Mouse (Mus musculus) skeletal muscle tissue, adult 2 months (tissue): Measurements from ENCODE around the gene Gstt1.
"Not testable (repeated sequence)": the region's sequence is repeated elsewhere in the genome, so short reads cannot be mapped to it uniquely, and the experiment has no call there.

Source experiments
- DNase-seq: peaks from one replicate; pipeline ENCODE4 v3.0.0-alpha.2; 2012; ENCODE audit warnings: low read depth, low spot score

The Gstt1 gene

DNA sequence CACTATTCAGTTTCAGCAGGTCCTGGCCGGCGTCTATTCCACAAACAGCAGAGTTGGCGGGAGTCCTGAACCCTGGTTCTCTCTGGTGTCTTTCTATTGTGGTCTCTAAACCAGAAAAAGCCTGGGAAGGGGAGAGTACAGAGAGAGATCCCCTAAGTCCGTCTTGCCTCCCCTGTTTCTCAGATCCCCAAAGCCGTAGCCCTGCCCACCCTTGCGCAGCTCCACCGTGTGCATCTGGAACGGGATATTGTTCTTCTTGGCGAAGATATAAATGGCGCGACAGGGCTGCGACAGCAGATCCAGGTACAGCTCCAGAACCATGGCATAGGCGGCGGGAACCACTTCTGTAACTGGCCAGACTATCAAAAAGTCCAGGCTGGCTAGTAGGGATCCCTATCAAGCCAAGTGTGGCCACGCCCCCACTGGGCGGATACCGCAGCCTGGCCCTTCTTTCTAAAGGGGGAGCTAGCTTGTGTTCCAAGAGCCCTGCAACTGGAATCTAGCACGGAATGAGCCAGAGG lies at the start of gene Gstt1:
Gene Gstt1, minus strand, starts transcription at position 409 of the 521 bp plus-strand sequence.
- DNase-seq, result peak; percentile 63

- no peak for DNase-seq
Observed at GRCm38 (mm10) chr10:75845306-75845930, 47.0 kb upstream of the Gstt1 start.

DNA sequence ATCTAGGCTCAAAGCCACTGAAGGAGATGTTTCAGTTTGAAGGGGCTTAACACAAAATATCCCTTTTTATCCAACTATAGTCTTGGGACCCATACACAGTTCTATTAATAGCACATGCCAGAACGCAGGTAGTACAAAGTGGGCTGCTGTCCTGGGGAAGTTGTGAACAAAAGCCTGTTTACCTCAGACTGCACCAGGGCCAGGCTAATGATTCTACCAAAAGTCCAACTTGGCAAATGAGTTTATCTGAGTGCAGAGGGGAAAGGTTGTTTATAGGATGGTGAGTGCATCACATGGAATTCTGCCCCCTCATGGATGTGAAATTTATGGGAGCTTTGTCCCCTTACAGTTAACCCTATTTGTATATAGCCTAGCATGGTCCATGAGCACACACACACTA lies 46.4 kb upstream of the Gstt1 start:
- no peak for DNase-seq

- not testable (repeated sequence) for DNase-seq
Observed at GRCm38 (mm10) chr10:75843898-75844297, 45.5 kb upstream of the Gstt1 start.

DNA sequence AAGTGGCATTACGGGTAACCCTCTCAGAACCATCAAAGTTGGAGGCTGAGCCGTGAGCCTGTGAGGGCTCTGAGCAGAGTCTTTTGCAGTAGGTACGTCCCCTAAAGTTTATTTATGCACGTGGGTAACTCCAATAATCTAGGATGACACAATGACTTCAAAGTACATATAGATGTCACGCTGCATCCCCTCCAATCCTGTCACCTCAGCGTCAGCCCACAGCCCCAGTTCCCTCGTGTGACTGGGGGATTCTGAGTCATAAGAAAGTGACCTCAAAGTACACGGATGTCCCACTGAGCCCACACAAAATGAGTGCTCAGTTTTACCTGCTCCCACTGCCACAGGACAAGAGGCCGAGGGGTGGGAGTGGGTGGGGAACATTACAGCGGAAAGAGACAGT lies 40.7 kb upstream of the Gstt1 start:
- DNase-seq, result no peak

DNA sequence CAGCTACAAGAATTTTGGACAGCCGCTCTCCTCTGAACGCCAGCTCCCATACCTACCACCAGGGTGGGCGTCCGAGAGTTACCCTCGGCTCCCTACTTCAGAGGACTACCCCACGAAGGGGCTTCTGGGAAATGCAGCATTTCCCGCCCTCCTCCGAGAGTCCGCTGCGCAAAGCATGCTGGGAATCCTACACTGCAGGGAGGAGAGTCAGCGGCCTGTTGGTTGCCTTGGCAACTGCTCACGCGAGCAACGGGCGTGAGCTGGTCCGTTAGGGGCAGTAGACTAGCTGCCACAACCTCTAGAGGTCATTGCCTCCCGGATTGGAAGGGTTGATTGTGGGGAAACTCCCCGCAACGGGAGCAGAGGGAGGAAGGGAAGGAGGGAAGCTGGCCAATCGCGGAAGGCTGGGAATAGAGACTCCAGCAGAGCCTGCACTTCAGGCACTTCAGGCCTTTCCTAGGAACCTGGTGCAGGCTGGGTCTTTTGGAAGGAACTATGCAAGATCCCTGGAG lies 38.9 kb upstream of the Gstt1 start, which contains the start of gene Gstt2:
Gene Gstt2, minus strand, starts transcription at position 177 of the 512 bp plus-strand sequence.
- DNase-seq, result peak; percentile 96

GRCm38 (mm10) chr10:75835761-75836531 lies 37.6 kb upstream of the Gstt1 start:
- no peak for DNase-seq

DNA sequence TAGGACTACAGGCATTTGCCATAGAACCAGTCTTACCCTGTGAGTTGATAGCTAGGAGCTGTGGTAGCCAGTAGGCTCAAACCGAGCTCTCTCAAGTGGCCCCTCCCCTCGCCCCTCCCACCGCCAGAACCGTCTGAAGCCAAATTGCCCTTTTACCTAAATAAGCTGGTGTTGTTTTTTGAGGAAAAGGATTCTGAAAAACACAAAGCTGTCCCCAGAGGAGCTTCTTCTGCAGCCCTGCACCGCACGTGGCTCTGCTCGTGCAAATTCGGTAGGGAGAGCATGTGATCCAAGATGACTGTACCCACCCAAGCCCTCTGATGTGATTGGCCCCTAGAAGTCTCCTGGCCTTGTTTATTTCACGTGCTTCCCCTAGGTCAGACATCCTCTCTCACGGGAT lies 36.9 kb upstream of the Gstt1 start:
- peak; percentile 94 for DNase-seq

DNA sequence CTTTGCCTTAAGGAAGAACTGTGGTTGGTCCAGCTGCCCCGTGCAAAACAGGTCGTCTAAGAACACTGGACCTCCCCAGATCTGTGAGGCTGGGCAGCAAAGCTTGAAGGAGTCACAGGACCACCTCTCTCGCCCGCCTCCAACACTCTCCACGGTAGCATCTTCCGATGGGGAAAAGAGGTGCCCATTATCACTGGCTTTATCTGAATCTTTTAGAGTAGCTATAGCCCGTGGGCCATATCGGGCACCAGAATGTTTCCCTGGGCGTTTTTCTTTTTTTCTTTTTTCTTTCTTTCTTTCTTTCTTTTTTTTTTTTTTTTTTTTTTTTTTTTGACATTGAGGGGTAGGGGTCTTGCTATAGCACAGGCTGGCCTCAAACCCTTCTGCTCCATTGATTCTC lies 36.3 kb upstream of the Gstt1 start:
- no peak for DNase-seq

- DNase-seq, result peak; percentile 79
Observed at GRCm38 (mm10) chr10:75834250-75834649, 35.9 kb upstream of the Gstt1 start.

GRCm38 (mm10) chr10:75833456-75834080 lies 35.2 kb upstream of the Gstt1 start:
- no peak for DNase-seq

- peak; percentile 76 for DNase-seq
Observed at GRCm38 (mm10) chr10:75832272-75832895, 34.0 kb upstream of the Gstt1 start.

GRCm38 (mm10) chr10:75830275-75830670 lies 31.9 kb upstream of the Gstt1 start:
- DNase-seq, result no peak

GRCm38 (mm10) chr10:75829529-75830274 lies 31.3 kb upstream of the Gstt1 start:
- no peak for DNase-seq

DNA sequence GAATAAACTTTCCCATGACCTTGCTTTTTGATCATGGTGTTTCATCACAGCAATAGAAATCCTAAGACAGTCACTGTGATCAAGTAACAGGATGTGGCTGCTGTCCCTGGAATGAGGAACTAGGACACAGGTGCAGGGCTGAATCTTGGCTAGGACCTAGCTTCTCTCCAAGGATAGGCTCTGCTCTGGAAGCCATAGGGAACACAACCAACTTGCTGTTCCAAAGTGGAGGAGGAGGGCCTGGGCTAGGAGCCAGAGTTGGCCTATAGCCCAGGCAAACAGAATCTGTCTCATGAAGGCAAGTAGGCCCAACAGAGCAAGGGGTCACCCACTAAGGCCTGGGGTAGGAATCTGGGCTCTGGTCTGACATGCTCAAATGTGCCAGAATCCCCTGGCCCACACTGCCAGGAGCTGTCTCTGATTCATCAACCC lies 30.1 kb upstream of the Gstt1 start:
- DNase-seq, result peak; percentile 97

- DNase-seq, result peak; percentile 92
Observed at GRCm38 (mm10) chr10:75827668-75828360, 29.4 kb upstream of the Gstt1 start.

DNA sequence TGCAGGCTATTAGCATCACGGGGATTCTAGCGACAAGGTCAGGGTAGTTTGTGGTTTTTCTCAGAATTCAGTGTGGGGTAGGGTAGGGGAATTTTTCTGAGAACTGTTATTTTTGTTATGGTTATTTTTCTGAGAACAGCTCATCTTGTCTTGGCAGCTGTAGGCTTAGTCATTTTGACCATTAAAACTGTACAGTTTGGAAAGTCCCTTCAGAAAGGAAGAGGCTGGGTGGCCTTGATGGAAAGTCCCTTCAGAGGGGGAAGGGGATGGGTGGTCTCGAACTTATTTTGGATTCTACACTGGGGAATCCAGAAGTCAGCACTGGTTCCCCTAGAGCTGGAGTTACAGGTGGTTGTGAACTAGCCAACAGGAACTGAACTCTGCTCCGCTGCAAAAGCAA lies 26.1 kb upstream of the Gstt1 start:
- no peak for DNase-seq

DNA sequence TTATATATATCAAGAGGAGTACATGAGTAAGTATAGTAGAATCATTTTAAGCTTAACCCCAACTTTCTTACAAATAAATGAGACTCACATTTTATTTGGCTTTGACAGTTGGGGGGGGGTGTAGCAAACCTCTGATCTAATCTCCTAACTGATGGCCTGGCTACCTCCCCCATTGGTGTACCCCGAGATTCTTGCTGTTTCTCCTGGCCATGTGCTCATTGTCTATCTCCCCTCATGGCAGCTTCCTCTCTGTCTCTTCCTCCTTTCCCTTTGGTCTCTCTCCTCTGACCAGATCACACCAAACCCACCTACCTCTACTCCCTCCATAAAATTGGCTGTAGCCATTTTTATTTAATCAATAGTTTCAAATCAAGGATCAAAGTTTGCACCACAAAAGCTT lies 25.4 kb upstream of the Gstt1 start:
- no peak for DNase-seq

GRCm38 (mm10) chr10:75822443-75822842 lies 24.1 kb upstream of the Gstt1 start, which contains the start of gene Gstt4:
Gstt4 (minus strand) TSS chr10:75822543.
- DNase-seq, result no peak

DNA sequence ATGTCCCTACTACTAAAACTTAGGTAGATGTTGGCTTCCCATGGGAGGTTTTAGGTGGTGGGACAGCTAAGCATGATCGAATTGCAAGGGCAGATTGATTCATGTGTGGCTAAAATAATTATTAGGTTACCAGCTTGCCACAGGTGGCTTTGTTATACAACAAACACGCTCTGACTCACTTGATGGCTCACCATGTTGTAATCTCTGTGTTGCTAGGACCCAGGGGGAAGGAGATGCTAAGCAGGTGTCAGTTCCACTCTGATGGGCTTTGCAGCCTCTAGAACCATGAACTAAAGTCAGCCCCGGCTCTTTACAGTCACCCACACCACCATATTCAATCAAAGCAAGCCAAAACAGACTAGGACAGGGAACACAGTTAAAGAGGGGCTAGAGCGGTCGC lies 21.5 kb upstream of the Gstt1 start:
- no peak for DNase-seq
